Mouse (Mus musculus): ENCODE data around the gene Olfr410.

The Olfr410 gene

GRCm38 (mm10) chr11:74337931-74338330 is at the start of gene Olfr410:
Gene Olfr410 (minus strand): TSS chr11:74338031.
- no peak for DNase-seq (ENCODE audit: extremely low spot score, low spot score)

- no peak for DNase-seq (ENCODE audit: extremely low spot score, low spot score)
These were observed 49.4 kb upstream of the Olfr410 start for GRCm38 (mm10) chr11:74387203-74387602.

- DNase-seq (ENCODE audit: extremely low spot score, low spot score) = no peak
These were observed 47.8 kb upstream of the Olfr410 start for GRCm38 (mm10) chr11:74385674-74386073.

GRCm38 (mm10) chr11:74379166-74379873 is 41.5 kb upstream of the Olfr410 start:
- DNase-seq (ENCODE audit: extremely low spot score, low spot score) = no peak

GRCm38 (mm10) chr11:74376847-74377246 is 39.0 kb upstream of the Olfr410 start:
- no peak for DNase-seq (ENCODE audit: extremely low spot score, low spot score)

- peak; percentile 86 for DNase-seq (ENCODE audit: extremely low spot score, low spot score)
These were observed 33.7 kb upstream of the Olfr410 start for GRCm38 (mm10) chr11:74371393-74372100.

GRCm38 (mm10) chr11:74361769-74362168 is 23.9 kb upstream of the Olfr410 start, which contains the start of gene Olfr412:
Gene Olfr412 (plus strand): TSS chr11:74362069.
- no peak for DNase-seq (ENCODE audit: extremely low spot score, low spot score)

- no peak for DNase-seq (ENCODE audit: extremely low spot score, low spot score)
These were observed 14.7 kb upstream of the Olfr410 start, which contains the start of gene Olfr411 for GRCm38 (mm10) chr11:74352550-74352949. Gene Olfr411 (minus strand): TSS chr11:74352650.

- DNase-seq (ENCODE audit: extremely low spot score, low spot score) = no peak
These were observed 9.1 kb downstream of the Olfr410 start for GRCm38 (mm10) chr11:74328781-74329180.

- no peak for DNase-seq (ENCODE audit: extremely low spot score, low spot score)
These were observed 11.8 kb downstream of the Olfr410 start for GRCm38 (mm10) chr11:74326044-74326443.

GRCm38 (mm10) chr11:74287256-74287655 is 50.6 kb downstream of the Olfr410 start:
- no peak for DNase-seq (ENCODE audit: extremely low spot score, low spot score)

GRCm38 (mm10) chr11:74283436-74283835 is 54.4 kb downstream of the Olfr410 start, which contains the start of gene Olfr59:
Gene Olfr59 (plus strand): TSS chr11:74283736.
- no peak for DNase-seq (ENCODE audit: extremely low spot score, low spot score)

Measured in neural tube, embryonic 10.5 days (tissue).